Mouse (Mus musculus): ENCODE measurements at regions not wholly inside any gene's neighbourhood (a gene's known extent, or its start where the extent isn't known, plus 50 kb on each side); places are given as distances from the start of the nearest gene placed in this dataset.

DNA sequence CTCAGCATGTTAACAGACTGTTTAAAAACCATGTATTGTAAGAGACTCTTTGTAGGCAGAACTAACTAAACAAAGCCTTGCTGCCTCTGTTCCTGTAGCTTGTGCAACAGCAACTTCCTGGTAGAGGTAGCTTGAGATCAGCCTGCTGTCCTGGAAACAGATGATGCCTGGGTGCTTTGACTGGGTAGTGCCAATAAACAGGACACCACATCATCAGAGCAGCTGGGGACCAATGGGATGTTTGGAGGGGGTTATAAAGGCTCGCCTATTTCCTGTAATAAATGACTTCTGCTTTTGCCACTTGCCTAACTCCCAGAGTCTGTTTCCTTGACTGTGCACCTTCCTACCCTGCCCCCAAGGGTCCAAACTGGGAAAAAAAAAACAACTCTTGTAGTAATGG, 707.2 kb downstream of the D3Ertd751e start:
- WGBS, result 79% methylated on average over 1 of the region's 1 CpGs
- DNase-seq (ENCODE audit: low spot score) (no peak), ATAC-seq (no peak)
- no peak overlapping the region for H3K27ac ChIP-seq (ENCODE audit: low read depth, low read length)
- no peaks in the 10 kb centered on the region for H3K9me3 ChIP-seq (replicated peaks; ENCODE audit: control insufficient read depth, low read length)
- no peaks in the 10 kb centered on the region for H3K4me1 ChIP-seq (ENCODE audit: control insufficient read depth, insufficient read depth, low read length)
- no peak overlapping the region for H3K9ac ChIP-seq (ENCODE audit: low read length)
- H3K36me3 ChIP-seq (ENCODE audit: control insufficient read depth, insufficient read depth, low read length), result no peaks in the 10 kb centered on the region
- H3K27me3 ChIP-seq (replicated peaks; ENCODE audit: control insufficient read depth, insufficient read depth, low read length), result no peaks in the 10 kb centered on the region
- no peak overlapping the region for H3K4me3 ChIP-seq (ENCODE audit: low read depth, low read length)
- no peak overlapping the region for H3K4me2 ChIP-seq (ENCODE audit: low read length)

- Histone ChIP-seq H3K9me3 (replicated peaks; ENCODE audit: control insufficient read depth, low read length) (no peaks in the 10 kb centered on the region), H3K27ac (ENCODE audit: low read depth, low read length) (no peak overlapping the region), H3K9ac (ENCODE audit: low read length) (no peak overlapping the region), H3K27me3 (replicated peaks; ENCODE audit: control insufficient read depth, insufficient read depth, low read length) (no peaks in the 10 kb centered on the region), H3K36me3 (ENCODE audit: control insufficient read depth, insufficient read depth, low read length) (no peaks in the 10 kb centered on the region), H3K4me1 (ENCODE audit: control insufficient read depth, insufficient read depth, low read length) (no peaks in the 10 kb centered on the region), H3K4me3 (ENCODE audit: low read depth, low read length) (no peak overlapping the region), H3K4me2 (ENCODE audit: low read length) (no peak overlapping the region)
- DNase-seq (ENCODE audit: low spot score), result no peak
- ATAC-seq, result no peak
These were observed 721.9 kb downstream of the D3Ertd751e start for GRCm38 (mm10) chr3:42464353-42464752.

DNA sequence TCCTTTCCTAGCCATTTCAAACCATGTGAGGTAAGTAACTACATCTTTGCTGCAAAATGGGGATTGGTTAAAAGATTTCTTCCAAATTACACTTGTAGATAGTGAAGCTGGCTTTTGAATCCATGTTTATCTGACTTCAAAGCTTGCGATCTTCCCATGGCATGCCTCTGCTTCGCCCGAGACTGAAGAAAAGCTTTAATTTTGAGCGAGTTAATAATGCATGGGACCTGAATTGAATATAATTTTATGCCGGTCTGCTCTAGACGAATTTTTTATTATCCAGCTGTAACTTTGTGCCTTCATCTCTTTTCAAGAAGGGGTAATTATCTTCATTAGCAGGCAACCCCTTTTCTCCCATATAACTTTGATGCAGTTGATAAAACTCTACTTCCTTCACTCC, 724.7 kb downstream of the D3Ertd751e start:
- ATAC-seq (no peak), DNase-seq (ENCODE audit: low spot score) (no peak)
- Histone ChIP-seq H3K4me1 (ENCODE audit: control insufficient read depth, insufficient read depth, low read length) (no peaks in the 10 kb centered on the region), H3K27ac (ENCODE audit: low read depth, low read length) (no peak overlapping the region), H3K4me3 (ENCODE audit: low read depth, low read length) (no peak overlapping the region), H3K36me3 (ENCODE audit: control insufficient read depth, insufficient read depth, low read length) (no peaks in the 10 kb centered on the region), H3K9ac (ENCODE audit: low read length) (no peak overlapping the region), H3K27me3 (replicated peaks; ENCODE audit: control insufficient read depth, insufficient read depth, low read length) (no peaks in the 10 kb centered on the region), H3K4me2 (ENCODE audit: low read length) (no peak overlapping the region), H3K9me3 (replicated peaks; ENCODE audit: control insufficient read depth, low read length) (no peaks in the 10 kb centered on the region)
- WGBS, result 72% methylated on average over 6 of the region's 6 CpGs

- H3K9me3 ChIP-seq (replicated peaks; ENCODE audit: control insufficient read depth, low read length), result no peaks in the 10 kb centered on the region
- 29% methylated on average over 3 of the region's 3 CpGs for WGBS
- no peaks in the 10 kb centered on the region for H3K4me1 ChIP-seq (ENCODE audit: control insufficient read depth, insufficient read depth, low read length)
- no peak overlapping the region for H3K9ac ChIP-seq (ENCODE audit: low read length)
- no peaks in the 10 kb centered on the region for H3K36me3 ChIP-seq (ENCODE audit: control insufficient read depth, insufficient read depth, low read length)
- no peaks in the 10 kb centered on the region for H3K27me3 ChIP-seq (replicated peaks; ENCODE audit: control insufficient read depth, insufficient read depth, low read length)
- no peak overlapping the region for H3K27ac ChIP-seq (ENCODE audit: low read depth, low read length)
- H3K4me3 ChIP-seq (ENCODE audit: low read depth, low read length), result no peak overlapping the region
- no peak overlapping the region for H3K4me2 ChIP-seq (ENCODE audit: low read length)
- DNase-seq (ENCODE audit: low spot score), result peak; percentile 11
- no peak for ATAC-seq
These were observed 772.6 kb downstream of the D3Ertd751e start for GRCm38 (mm10) chr3:42514922-42515593.

DNA sequence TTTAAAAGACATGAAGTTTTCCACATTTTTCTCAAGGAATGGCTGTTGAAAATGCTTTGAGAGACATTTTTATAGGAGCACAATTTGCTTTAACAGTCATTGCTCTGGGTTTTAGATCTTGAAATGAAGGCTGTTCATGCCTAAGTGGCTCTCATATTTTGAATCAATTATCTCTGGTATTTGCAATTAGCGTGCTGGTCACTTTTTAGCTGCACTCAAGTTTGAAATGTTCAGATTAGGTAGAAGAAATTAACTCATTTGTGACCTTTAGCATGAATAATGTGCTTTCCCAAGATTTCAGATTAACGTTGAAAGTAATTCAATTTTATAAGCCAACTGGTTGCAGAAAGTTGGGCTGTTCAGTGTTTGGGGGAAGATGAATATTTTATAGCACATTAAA, 773.9 kb downstream of the D3Ertd751e start:
- Histone ChIP-seq H3K9ac (ENCODE audit: low read length) (no peak overlapping the region), H3K4me3 (ENCODE audit: low read depth, low read length) (no peak overlapping the region), H3K36me3 (ENCODE audit: control insufficient read depth, insufficient read depth, low read length) (no peaks in the 10 kb centered on the region), H3K4me1 (ENCODE audit: control insufficient read depth, insufficient read depth, low read length) (no peaks in the 10 kb centered on the region), H3K4me2 (ENCODE audit: low read length) (no peak overlapping the region), H3K27ac (ENCODE audit: low read depth, low read length) (no peak overlapping the region), H3K27me3 (replicated peaks; ENCODE audit: control insufficient read depth, insufficient read depth, low read length) (no peaks in the 10 kb centered on the region), H3K9me3 (replicated peaks; ENCODE audit: control insufficient read depth, low read length) (no peaks in the 10 kb centered on the region)
- no peak for ATAC-seq
- 30% methylated on average over 2 of the region's 2 CpGs for WGBS
- DNase-seq (ENCODE audit: low spot score), result no peak

DNA sequence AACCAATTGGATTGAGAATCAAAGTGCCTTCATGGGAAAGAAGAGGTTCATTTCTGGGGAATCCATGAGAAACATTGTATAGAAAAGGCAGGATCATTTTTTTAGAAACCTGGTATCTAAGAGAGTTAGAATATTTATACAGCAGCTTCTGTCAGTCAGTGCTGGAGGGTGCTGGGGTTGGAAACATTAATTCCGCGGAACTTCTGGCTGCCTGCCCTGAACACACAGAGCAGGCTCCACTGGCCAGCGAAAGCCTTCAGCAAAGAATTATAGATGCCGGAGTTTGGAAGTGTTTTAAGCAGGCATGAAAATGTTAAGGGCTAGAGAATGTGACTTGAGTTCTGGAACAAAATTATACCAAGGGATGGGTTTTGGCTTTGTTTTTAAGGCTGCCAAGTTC, 789.0 kb downstream of the D3Ertd751e start:
- Histone ChIP-seq H3K36me3 (ENCODE audit: control insufficient read depth, insufficient read depth, low read length) (no peaks in the 10 kb centered on the region), H3K9me3 (replicated peaks; ENCODE audit: control insufficient read depth, low read length) (no peaks in the 10 kb centered on the region), H3K27me3 (replicated peaks; ENCODE audit: control insufficient read depth, insufficient read depth, low read length) (no peaks in the 10 kb centered on the region), H3K4me2 (ENCODE audit: low read length) (no peak overlapping the region), H3K4me3 (ENCODE audit: low read depth, low read length) (no peak overlapping the region), H3K9ac (ENCODE audit: low read length) (no peak overlapping the region), H3K4me1 (ENCODE audit: control insufficient read depth, insufficient read depth, low read length) (no peaks in the 10 kb centered on the region), H3K27ac (ENCODE audit: low read depth, low read length) (no peak overlapping the region)
- no peak for ATAC-seq
- 69% methylated on average over 4 of the region's 4 CpGs for WGBS
- peak; percentile 33 for DNase-seq (ENCODE audit: low spot score)

DNA sequence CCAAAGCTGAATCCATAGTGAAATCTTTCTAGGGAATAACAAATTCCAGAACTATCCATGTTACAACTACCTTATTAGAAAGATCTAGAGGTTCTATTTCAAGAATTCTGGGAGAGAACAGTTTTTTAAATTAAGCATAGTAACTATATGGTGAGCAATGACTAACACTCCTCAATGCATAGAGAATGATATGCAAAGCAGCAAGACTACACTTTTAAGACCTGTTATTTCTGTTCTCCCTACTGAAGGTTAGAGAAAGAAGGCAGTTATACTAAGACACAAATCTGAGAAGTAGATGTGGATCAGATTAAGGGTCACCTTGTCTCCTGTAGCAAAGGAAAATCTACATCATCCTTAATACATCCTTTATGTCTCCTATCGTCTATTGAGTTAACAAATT, 824.3 kb downstream of the D3Ertd751e start:
- 77% methylated on average over 1 of the region's 1 CpGs for WGBS
- Histone ChIP-seq H3K4me2 (ENCODE audit: low read length) (no peak overlapping the region), H3K4me1 (ENCODE audit: control insufficient read depth, insufficient read depth, low read length) (0 out of 2 replicates have a peak, but pooled peaks cover under 1% of the 10 kb centered on the region)

DNA sequence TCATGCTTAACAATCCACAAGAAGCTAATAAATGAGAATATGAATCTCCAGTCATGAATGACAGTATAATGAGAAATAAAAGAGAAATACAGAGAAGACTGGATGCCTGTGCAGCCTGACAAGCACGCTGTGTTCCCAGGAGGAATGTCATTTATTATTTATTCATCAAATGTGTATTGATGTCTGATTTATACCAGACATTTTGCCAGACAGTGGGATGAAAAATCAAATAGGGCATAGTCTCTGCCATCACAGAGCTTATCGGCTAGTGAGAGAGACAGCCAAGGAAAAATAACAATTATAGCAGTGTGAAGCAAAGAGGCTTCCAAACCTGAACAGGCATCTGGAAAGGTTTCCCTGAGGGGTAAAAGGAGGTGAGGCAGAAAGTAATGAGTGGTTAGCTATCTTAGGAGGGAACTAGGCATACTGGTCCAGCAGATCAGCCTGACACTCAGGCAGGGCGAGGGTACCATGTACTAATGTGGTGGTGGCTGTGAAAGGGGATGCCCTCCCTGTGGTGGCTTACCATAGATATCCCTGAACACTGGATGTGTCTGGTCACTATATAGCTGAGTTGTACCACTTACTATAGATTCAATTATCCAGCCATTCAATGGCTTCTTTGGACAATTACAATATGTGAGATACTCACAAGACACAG, 828.1 kb downstream of the D3Ertd751e start:
- no peak overlapping the region for H3K9ac ChIP-seq (ENCODE audit: low read length)
- no peak overlapping the region for H3K4me2 ChIP-seq (ENCODE audit: low read length)
- H3K36me3 ChIP-seq (ENCODE audit: control insufficient read depth, insufficient read depth, low read length), result no peaks in the 10 kb centered on the region
- H3K4me3 ChIP-seq (ENCODE audit: low read depth, low read length), result no peak overlapping the region
- H3K9me3 ChIP-seq (replicated peaks; ENCODE audit: control insufficient read depth, low read length), result no peaks in the 10 kb centered on the region
- no peak overlapping the region for H3K27ac ChIP-seq (ENCODE audit: low read depth, low read length)
- DNase-seq (ENCODE audit: low spot score), result peak; percentile 1
- 0 out of 2 replicates have a peak, but pooled peaks cover 8% of the 10 kb centered on the region for H3K4me1 ChIP-seq (ENCODE audit: control insufficient read depth, insufficient read depth, low read length)
- ATAC-seq, result no peak
- WGBS, result 76% methylated on average over 3 of the region's 3 CpGs
- no peaks in the 10 kb centered on the region for H3K27me3 ChIP-seq (replicated peaks; ENCODE audit: control insufficient read depth, insufficient read depth, low read length)

More for the DNA sequence above, 824.3 kb downstream of the D3Ertd751e start:
- Histone ChIP-seq H3K9ac (ENCODE audit: low read length) (no peak overlapping the region), H3K27ac (ENCODE audit: low read depth, low read length) (no peak overlapping the region), H3K9me3 (replicated peaks; ENCODE audit: control insufficient read depth, low read length) (no peaks in the 10 kb centered on the region), H3K27me3 (replicated peaks; ENCODE audit: control insufficient read depth, insufficient read depth, low read length) (no peaks in the 10 kb centered on the region), H3K4me3 (ENCODE audit: low read depth, low read length) (no peak overlapping the region), H3K36me3 (ENCODE audit: control insufficient read depth, insufficient read depth, low read length) (no peaks in the 10 kb centered on the region)
- no peak for DNase-seq (ENCODE audit: low spot score)
- no peak for ATAC-seq

- Histone ChIP-seq H3K9me3 (replicated peaks; ENCODE audit: control insufficient read depth, low read length) (no peaks in the 10 kb centered on the region), H3K9ac (ENCODE audit: low read length) (no peak overlapping the region), H3K4me2 (ENCODE audit: low read length) (no peak overlapping the region), H3K4me1 (ENCODE audit: control insufficient read depth, insufficient read depth, low read length) (0 out of 2 replicates have a peak, but pooled peaks cover 8% of the 10 kb centered on the region), H3K36me3 (ENCODE audit: control insufficient read depth, insufficient read depth, low read length) (no peaks in the 10 kb centered on the region), H3K4me3 (ENCODE audit: low read depth, low read length) (no peak overlapping the region), H3K27me3 (replicated peaks; ENCODE audit: control insufficient read depth, insufficient read depth, low read length) (no peaks in the 10 kb centered on the region), H3K27ac (ENCODE audit: low read depth, low read length) (no peak overlapping the region)
- WGBS, result 1% methylated on average over 3 of the region's 3 CpGs
- DNase-seq (ENCODE audit: low spot score) (peak; percentile 31), ATAC-seq (peak; percentile 55)
These were observed 829.6 kb downstream of the D3Ertd751e start for GRCm38 (mm10) chr3:42571877-42572459.

Measured in forebrain, embryonic 14.5 days (tissue).